Mouse (Mus musculus) stomach, embryonic 15.5 days (tissue): ENCODE measurements around the gene Dvl2. TPM values are rescaled to one million over a fixed set of nuclear protein-coding genes. Genes with fewer than 3 reads are reported as not detected.
A peak's percentile ranks its signal among the peaks of the same experiment; 100 is the strongest.

Experiments
- ATAC-seq: fragments of 200-750 bp; cut with Nextera tagmentation; 2 replicates; pipeline ENCODE4 v1.8.0; 2017; ENCODE audit warnings: low read depth, moderate number of reproducible peaks, moderate TSS enrichment; ENCODE audit not compliant: insufficient read depth, low FRiP score
- H3K27ac ChIP-seq: fragments of 300-500 bp; sonication (generic); 2 replicates; pipeline ENCODE4 v1.5.1; 2015; ENCODE audit warnings: mild to moderate bottlenecking, inconsistent platforms
- H3K27me3 ChIP-seq: fragments of 300-500 bp; sonication (generic); replicated peaks from 2 replicates; pipeline ENCODE4 v1.6.1; 2015; ENCODE audit warnings: inconsistent platforms
- H3K36me3 ChIP-seq: fragments of 300-500 bp; sonication (generic); 2 replicates; pipeline ENCODE4 v1.6.1; 2015; ENCODE audit warnings: inconsistent platforms
- H3K4me1 ChIP-seq: fragments of 300-500 bp; sonication (generic); 2 replicates; pipeline ENCODE4 v1.6.1; 2015; ENCODE audit warnings: inconsistent platforms
- H3K4me2 ChIP-seq: fragments of 300-500 bp; sonication (generic); 2 replicates; pipeline ENCODE4 v1.6.1; 2015; ENCODE audit warnings: mild to moderate bottlenecking, inconsistent platforms
- H3K4me3 ChIP-seq: fragments of 300-500 bp; sonication (generic); replicated peaks from 2 replicates; pipeline ENCODE4 v1.5.1; 2015; ENCODE audit warnings: inconsistent platforms
- H3K9ac ChIP-seq: fragments of 300-500 bp; sonication (generic); 2 replicates; pipeline ENCODE4 v1.6.1; 2015; ENCODE audit warnings: inconsistent platforms
- H3K9me3 ChIP-seq: fragments of 300-500 bp; sonication (generic); 2 replicates; pipeline ENCODE4 v1.6.1; 2016; ENCODE audit warnings: inconsistent platforms
- WGBS: fragments of 180-500 bp; shearing (Covaris S2); methylation state at CpG from one replicate; pipeline ENCODE4 v1.1.7; 2015; 5-methylcytosine and 5-hydroxymethylcytosine counted together
- polyA plus RNA-seq: library from polyadenylated mRNA; unstranded; fragments of >200 nt; fragmentation: Nextera tagmentation; extraction: Ambion mirVana; gene quantifications from 2 replicates; pipeline ENCODE4 v1.2.1, GENCODE M21; 2015

Gene Dvl2
- polyA plus RNA-seq, 1 experiment from 2014 or later = 31.9 TPM

GRCm38 (mm10) chr11:70021264-70022132 is 21.1 kb downstream of the Dvl2 start:
- Histone ChIP-seq H3K27ac (peak overlapping the region; percentile 70), H3K4me1 (peaks cover 45% of the 10 kb centered on the region), H3K9ac (no peak overlapping the region), H3K36me3 (no peaks in the 10 kb centered on the region), H3K9me3 (no peaks in the 10 kb centered on the region), H3K27me3 (no peaks in the 10 kb centered on the region), H3K4me2 (peak overlapping the region; percentile 76), H3K4me3 (peak overlapping the region; percentile 54)
- ATAC-seq = peak; percentile 78
- WGBS = 2% methylated on average over 40 of the region's 40 CpGs

GRCm38 (mm10) chr11:70023481-70024150 is 23.2 kb downstream of the Dvl2 start:
- Histone ChIP-seq H3K9me3 (no peaks in the 10 kb centered on the region), H3K36me3 (no peaks in the 10 kb centered on the region), H3K4me3 (peak overlapping the region; percentile 22), H3K9ac (0 out of 2 replicates have a peak overlapping the region, but pooled peaks have one; percentile 16), H3K27ac (no peak overlapping the region), H3K27me3 (no peaks in the 10 kb centered on the region), H3K4me1 (peaks cover 54% of the 10 kb centered on the region), H3K4me2 (peak overlapping the region; percentile 44)
- no peak for ATAC-seq
- 5% methylated on average over 19 of the region's 29 CpGs for WGBS

GRCm38 (mm10) chr11:70024151-70024514 is 23.7 kb downstream of the Dvl2 start:
- no peak for ATAC-seq
- Histone ChIP-seq H3K9me3 (no peaks in the 10 kb centered on the region), H3K9ac (peak overlapping the region; percentile 16; the same call in 1 of the 2 replicates), H3K27me3 (no peaks in the 10 kb centered on the region), H3K4me2 (peak overlapping the region; percentile 44), H3K36me3 (no peaks in the 10 kb centered on the region), H3K4me3 (peak overlapping the region; percentile 22), H3K27ac (no peak overlapping the region), H3K4me1 (peaks cover 59% of the 10 kb centered on the region)
- WGBS = 13% methylated on average over 6 of the region's 6 CpGs

GRCm38 (mm10) chr11:70026689-70027088 is 26.3 kb downstream of the Dvl2 start:
- H3K27me3 ChIP-seq = no peaks in the 10 kb centered on the region
- ATAC-seq = peak; percentile 70
- H3K36me3 ChIP-seq = peaks cover 9% of the 10 kb centered on the region
- H3K27ac ChIP-seq = peak overlapping the region; percentile 57
- H3K4me1 ChIP-seq = peaks cover 59% of the 10 kb centered on the region
- peak overlapping the region; percentile 40 for H3K4me3 ChIP-seq
- no peaks in the 10 kb centered on the region for H3K9me3 ChIP-seq
- peak overlapping the region; percentile 63 for H3K4me2 ChIP-seq
- 8% methylated on average over 19 of the region's 19 CpGs for WGBS
- no peak overlapping the region for H3K9ac ChIP-seq

GRCm38 (mm10) chr11:70027397-70027796 is 27.0 kb downstream of the Dvl2 start:
- H3K36me3 ChIP-seq = peaks cover 12% of the 10 kb centered on the region
- H3K4me3 ChIP-seq = peak overlapping the region; percentile 40
- peak overlapping the region; percentile 63 for H3K4me2 ChIP-seq
- no peaks in the 10 kb centered on the region for H3K9me3 ChIP-seq
- no peaks in the 10 kb centered on the region for H3K27me3 ChIP-seq
- no peak for ATAC-seq
- 46% methylated on average over 9 of the region's 9 CpGs for WGBS
- peaks cover 59% of the 10 kb centered on the region for H3K4me1 ChIP-seq
- H3K9ac ChIP-seq = no peak overlapping the region
- H3K27ac ChIP-seq = peak overlapping the region; percentile 57

GRCm38 (mm10) chr11:70028401-70029129 is 28.2 kb downstream of the Dvl2 start:
- H3K36me3 ChIP-seq = peaks cover 12% of the 10 kb centered on the region
- peaks cover 59% of the 10 kb centered on the region for H3K4me1 ChIP-seq
- WGBS = 19% methylated on average over 12 of the region's 12 CpGs
- peak overlapping the region; percentile 88 for H3K27ac ChIP-seq
- H3K4me3 ChIP-seq = peak overlapping the region; percentile 32; the same call in 1 of the 2 replicates
- no peak for ATAC-seq
- H3K4me2 ChIP-seq = peak overlapping the region; percentile 63
- no peak overlapping the region for H3K9ac ChIP-seq
- no peaks in the 10 kb centered on the region for H3K27me3 ChIP-seq
- no peaks in the 10 kb centered on the region for H3K9me3 ChIP-seq

GRCm38 (mm10) chr11:70029130-70029801 is 28.9 kb downstream of the Dvl2 start:
- under 1% methylated on average over 20 of the region's 20 CpGs for WGBS
- H3K4me3 ChIP-seq = peak overlapping the region; percentile 32
- no peaks in the 10 kb centered on the region for H3K9me3 ChIP-seq
- peak overlapping the region; percentile 63 for H3K4me2 ChIP-seq
- ATAC-seq = peak; percentile 66
- peaks cover 12% of the 10 kb centered on the region for H3K36me3 ChIP-seq
- H3K27ac ChIP-seq = peak overlapping the region; percentile 88
- no peak overlapping the region for H3K9ac ChIP-seq
- H3K4me1 ChIP-seq = peaks cover 56% of the 10 kb centered on the region
- H3K27me3 ChIP-seq = no peaks in the 10 kb centered on the region

GRCm38 (mm10) chr11:70029829-70030550 is 29.6 kb downstream of the Dvl2 start:
- H3K27ac ChIP-seq = peak overlapping the region; percentile 88

GRCm38 (mm10) chr11:70030651-70031320 is 30.4 kb downstream of the Dvl2 start:
- peaks cover 12% of the 10 kb centered on the region for H3K36me3 ChIP-seq
- no peak overlapping the region for H3K27ac ChIP-seq
- ATAC-seq = no peak
- H3K9me3 ChIP-seq = no peaks in the 10 kb centered on the region
- H3K4me2 ChIP-seq = no peak overlapping the region
- H3K9ac ChIP-seq = no peak overlapping the region
- no peak overlapping the region for H3K4me3 ChIP-seq
- H3K27me3 ChIP-seq = no peaks in the 10 kb centered on the region
- peaks cover 47% of the 10 kb centered on the region for H3K4me1 ChIP-seq
- 93% methylated on average over 28 of the region's 28 CpGs for WGBS

More at GRCm38 (mm10) chr11:70029829-70030550, 29.6 kb downstream of the Dvl2 start:
- Histone ChIP-seq H3K9me3 (no peaks in the 10 kb centered on the region), H3K36me3 (peaks cover 12% of the 10 kb centered on the region), H3K4me1 (peaks cover 55% of the 10 kb centered on the region), H3K4me2 (peak overlapping the region; percentile 63), H3K4me3 (peak overlapping the region; percentile 32; the same call in 1 of the 2 replicates), H3K27me3 (no peaks in the 10 kb centered on the region), H3K9ac (no peak overlapping the region)
- 32% methylated on average over 11 of the region's 11 CpGs for WGBS
- no peak for ATAC-seq

- 95% methylated on average over 11 of the region's 11 CpGs for WGBS
- Histone ChIP-seq H3K4me3 (no peak overlapping the region), H3K9ac (no peak overlapping the region), H3K9me3 (no peaks in the 10 kb centered on the region), H3K4me1 (peaks cover 42% of the 10 kb centered on the region), H3K27ac (no peak overlapping the region), H3K36me3 (peaks cover 12% of the 10 kb centered on the region), H3K4me2 (no peak overlapping the region), H3K27me3 (no peaks in the 10 kb centered on the region)
- ATAC-seq = no peak
These were observed 30.9 kb downstream of the Dvl2 start for GRCm38 (mm10) chr11:70031321-70031670.
